Mouse (Mus musculus) spleen, adult 12 weeks (tissue): Measurements from ENCODE around the gene Wdfy4.

ENCODE experiments used
- DNase-seq: peaks from one replicate; pipeline ENCODE4 v3.0.0; 2022; ENCODE audit warnings: low spot score

The Wdfy4 gene

DNA sequence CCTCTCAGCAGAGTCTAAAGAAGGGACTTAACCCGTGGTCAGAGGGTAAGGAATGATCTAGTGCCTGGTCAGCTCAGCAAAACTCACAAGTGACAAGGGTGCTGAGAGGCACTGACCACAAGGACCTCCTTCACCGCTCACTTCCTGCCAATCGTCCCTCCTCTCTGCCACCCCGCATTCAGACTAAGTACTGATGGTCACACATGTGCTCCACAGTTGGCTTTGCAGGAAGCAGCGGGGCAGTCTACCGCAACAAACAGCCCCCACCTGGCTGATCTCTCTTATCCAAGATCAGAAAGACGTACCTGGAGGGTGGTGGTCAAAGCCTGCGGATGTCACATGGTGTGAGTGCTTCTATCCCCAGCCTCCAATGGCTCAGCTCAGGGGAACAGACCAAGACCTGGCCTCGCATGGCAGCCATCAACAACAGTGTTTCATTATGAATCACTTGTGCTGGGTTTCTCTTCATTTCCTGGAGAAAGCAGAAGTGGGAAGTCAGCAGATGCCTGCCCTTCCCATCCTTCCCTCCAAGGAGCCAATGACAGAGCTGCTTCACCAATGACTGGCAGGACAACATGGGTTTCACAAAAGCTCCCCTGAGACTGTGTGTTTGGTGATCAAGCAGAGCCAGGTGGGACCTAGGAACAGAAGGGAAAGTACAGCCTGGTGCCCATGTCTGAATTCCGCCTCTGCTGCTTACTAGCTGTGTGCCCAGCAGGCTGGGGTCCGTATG, at the start of gene Wdfy4:
Gene Wdfy4 (minus strand): TSS at position 441 of the 733 bp plus-strand sequence.
- peak; percentile 54 for DNase-seq

DNA sequence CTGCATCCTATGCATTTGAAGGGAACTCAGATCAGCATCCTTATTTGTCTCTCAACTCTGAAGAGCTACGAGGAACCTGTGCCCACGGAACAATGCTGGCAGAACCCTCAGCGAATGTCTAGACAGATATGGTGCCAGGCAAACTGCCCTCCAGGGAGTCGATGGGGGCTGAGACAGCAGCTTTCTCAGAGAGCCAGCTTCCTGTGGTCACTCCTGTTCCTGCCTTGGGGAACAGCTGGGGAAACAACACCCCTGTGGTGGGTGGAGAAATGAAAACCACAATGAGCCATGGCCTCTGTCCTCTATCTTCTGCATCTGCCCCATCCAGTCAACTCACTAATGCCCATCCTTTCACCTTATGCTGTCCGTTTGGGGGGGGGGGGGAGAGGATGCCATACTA, 46.7 kb upstream of the Wdfy4 start:
- DNase-seq = no peak

GRCm38 (mm10) chr14:33231311-33231710, 46.0 kb upstream of the Wdfy4 start:
- no peak for DNase-seq

- DNase-seq = no peak
Observed at GRCm38 (mm10) chr14:33230672-33231071, 45.4 kb upstream of the Wdfy4 start.

GRCm38 (mm10) chr14:33225235-33225634, 39.9 kb upstream of the Wdfy4 start:
- DNase-seq = no peak

DNA sequence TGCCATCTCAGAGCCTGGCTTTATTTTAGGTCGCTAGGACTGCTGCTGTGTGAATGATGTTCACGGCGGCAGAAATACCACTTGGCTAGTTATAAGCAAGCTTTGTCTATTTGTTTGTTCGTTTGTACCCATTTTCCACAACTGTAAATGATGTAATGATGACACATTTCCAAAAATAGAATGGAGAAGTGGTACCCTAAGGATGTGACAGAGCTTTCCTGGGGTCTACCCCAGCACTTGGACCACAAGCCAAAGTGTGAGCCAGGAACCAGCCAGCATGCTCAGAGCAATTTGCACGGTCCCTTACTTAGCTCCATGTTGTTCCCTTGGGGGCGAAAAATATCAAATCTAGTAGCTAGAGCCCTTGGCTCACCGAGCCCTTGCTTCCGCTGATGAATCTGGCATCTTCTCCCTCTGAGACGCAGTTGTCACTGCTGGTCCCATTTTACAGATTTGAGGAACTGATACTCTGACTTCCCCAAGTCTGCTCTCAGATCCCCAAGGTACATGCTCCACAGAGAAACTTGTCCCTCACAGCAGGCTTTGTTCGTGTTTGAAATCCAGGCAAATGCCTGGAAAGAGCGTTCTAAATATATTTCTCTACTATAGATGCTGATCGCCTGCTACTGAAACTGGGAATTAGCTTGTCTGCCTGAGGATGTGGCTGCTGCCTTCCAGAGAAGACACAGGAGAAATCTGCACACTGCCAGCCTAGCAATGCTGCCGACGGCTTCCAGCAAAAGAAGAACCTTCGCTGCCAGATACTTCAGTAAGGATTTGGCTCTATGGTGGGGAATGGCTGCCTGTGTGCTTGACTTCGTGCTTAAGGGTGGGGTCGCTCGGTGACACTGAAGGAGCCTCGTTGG, 31.3 kb upstream of the Wdfy4 start:
- no peak for DNase-seq

- DNase-seq = no peak
Observed at GRCm38 (mm10) chr14:33215163-33215562, 29.9 kb upstream of the Wdfy4 start.

- DNase-seq = no peak
Observed at GRCm38 (mm10) chr14:33214767-33215128, 29.4 kb upstream of the Wdfy4 start.

DNA sequence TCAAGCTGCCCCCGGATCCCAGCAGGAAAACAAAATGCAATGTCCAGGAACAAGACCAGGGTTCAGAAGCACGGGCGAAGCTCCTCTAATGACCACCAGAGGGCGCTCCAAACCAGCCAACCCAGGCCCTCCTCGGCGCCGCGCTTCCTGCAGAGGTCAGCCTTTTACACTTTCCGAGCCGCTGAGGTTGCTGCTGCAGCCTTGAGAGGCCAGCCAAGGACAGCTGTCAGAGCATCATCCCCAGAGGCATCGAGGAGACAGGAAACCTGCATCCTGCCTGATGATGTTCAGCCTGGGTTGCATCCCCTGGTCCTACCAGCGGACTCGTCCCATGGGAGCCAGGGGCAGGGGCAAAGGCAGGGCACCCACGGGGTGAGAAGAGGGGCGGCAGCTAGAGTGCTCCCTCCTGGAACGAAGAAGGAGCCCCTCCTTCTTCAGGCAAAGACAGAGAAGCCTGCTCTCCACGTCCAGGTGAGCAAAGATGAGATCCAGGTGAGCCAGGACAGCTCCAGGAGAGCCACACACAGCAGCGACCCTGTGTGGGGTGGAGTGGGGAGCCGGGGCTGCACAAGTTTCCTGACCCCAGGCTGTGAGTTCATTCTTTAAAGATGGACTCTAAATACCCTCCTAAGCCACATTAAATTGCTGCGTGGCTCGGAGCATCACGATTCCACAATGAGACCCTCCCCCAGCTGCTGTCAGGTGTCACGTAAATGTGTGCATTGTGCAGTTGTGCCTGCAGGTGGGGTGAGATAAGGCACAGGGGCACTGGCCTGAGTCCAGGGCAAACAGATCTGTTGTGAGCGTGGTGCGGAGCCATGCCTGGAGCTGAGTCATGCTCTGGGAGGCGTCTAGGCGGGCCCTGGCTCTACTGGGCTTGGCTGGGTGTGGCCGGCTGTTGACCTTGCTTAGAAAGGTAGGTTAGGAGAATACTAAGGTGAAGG, 28.8 kb upstream of the Wdfy4 start, which contains the start of gene Arhgap22:
Gene Arhgap22 (plus strand): TSS at position 204 of the 944 bp plus-strand sequence.
- peak; percentile 53 for DNase-seq

DNA sequence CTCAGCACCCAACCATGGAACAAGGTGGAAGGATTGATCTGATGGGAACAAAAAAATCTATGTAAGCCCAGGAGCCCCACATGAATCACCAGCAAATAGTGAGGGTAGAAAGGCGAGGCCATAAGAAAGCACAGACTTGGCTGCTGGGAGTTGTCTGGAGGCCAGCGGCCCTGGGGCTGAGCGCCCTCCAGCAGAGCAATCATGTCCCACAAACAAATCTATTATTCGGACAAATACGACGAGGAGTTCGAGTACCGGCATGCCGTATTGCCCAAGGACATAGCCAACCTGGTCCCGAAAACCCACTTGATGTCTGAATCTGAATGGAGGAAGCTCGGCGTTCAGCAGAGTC, 27.6 kb upstream of the Wdfy4 start:
- no peak for DNase-seq

- no peak for DNase-seq
Observed at GRCm38 (mm10) chr14:33212271-33212957, 27.1 kb upstream of the Wdfy4 start.

DNA sequence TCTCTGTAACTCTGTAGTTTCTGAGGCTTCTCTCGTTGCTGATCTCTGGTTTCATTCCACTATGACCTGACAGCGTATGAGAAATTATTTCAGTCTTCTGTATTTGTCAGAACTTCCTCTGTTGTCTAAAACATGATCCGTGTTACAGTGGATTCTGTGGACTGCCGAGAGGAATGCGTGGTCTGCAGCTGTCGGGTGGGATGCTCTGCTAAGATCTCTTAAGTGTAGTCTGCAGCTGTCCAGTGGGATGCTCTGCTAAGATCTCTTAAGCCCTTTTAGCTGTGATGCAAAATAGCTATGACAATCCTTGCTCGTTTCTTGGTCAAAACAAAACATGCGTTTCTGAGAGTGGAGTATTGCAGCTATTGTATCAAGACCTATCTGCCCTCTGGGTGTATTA, 25.5 kb upstream of the Wdfy4 start:
- no peak for DNase-seq

- no peak for DNase-seq
Observed at GRCm38 (mm10) chr14:33208331-33208730, 23.0 kb upstream of the Wdfy4 start.

DNA sequence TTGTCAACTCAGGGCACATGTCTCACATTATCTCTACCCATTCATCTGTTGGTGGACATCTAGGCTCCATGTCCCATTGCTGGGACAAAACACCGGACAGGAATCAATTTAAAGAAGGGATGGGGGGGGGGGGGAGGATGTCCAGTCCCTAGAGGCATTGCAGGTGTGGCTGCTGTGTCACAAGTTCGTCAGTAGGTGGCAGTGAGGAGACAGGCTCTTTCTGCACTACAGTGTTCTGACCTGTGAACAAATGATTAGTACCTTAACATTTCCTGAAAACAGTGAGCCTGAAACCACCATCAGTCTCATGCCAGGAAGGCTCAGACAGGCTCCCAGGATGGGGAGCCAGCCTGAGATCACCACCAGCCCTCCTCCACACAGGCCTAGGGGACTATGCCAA, 21.7 kb upstream of the Wdfy4 start:
- DNase-seq = no peak

- DNase-seq = no peak
Observed at GRCm38 (mm10) chr14:33205280-33205965, 20.1 kb upstream of the Wdfy4 start.

DNA sequence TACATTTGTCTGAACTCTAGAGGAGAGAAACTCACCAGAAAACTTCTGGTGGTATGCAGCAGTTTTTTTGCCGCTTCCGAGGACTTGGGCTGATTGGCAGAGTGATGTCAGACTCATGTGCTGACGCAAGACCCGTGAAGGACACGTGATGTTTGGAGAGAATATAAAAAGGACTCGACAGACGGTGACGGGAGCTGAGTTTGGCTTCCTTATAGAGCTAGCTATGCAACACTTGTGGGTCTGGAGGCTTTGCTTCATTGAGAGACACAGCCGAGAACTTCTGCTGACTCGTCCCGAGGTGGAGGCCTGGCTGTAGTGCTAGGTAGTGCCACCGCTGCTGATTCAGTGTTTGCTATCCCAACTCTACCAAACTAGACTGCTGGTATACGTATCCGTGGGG, 18.5 kb upstream of the Wdfy4 start:
- no peak for DNase-seq

- no peak for DNase-seq
Observed at GRCm38 (mm10) chr14:33202885-33203284, 17.6 kb upstream of the Wdfy4 start.

DNA sequence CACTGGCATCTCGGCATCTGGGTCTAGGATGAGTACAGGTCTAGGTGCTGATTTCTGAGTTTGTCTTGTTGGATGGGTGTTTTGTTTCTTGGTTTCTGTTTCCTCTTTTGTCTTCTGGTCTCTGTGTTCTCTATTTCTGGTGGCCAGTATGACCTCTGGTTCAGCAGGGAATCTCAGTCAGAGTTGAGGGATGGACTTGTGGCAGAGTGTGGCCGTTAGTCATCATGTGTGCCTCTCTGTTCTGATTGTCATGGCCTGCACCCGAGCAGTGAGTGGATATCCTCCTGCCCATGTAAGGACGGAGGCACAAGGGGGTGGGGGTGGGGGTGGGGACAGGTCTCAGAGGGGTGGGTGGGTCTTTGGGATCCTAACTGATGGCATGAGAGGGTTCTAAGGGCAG, 16.9 kb upstream of the Wdfy4 start:
- DNase-seq = no peak

DNA sequence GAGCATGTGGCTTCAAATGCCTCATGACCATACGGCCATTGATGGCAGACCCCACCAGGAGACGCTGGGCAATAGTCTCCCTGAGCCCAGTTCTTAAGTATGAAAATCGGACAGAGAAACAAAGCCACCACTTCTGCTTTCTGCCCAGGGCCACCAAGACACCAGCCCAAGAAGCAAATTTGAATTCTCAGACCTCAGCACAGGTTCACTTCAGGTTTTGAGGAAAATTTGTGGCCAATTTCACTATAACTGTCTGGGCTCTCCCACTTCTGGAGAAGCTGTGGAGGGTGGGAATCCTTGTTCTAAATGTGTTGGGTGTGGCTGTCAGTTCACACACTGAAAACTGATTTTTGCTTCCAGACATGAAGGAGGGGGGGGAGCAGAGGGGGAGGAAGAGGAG, 8.9 kb upstream of the Wdfy4 start:
- no peak for DNase-seq

DNA sequence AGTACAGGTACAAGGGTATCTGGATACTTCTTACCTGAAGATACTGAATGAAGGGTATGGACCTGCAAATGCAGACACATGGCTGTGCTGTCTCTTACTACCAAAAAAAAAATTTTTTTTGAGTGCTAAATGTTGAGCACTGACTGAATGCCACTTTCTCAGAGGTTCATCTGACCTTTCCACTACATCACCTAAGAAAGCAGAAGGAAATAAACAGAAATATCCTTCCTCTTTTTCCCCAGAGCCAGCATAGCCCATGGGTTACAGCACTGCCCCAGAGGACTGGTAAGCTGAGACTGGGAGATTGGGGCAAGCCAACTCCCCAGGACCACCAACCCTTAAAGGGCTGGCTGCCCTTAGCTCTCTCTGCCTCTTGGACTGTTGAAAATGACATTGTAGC, 8.5 kb upstream of the Wdfy4 start:
- no peak for DNase-seq

DNA sequence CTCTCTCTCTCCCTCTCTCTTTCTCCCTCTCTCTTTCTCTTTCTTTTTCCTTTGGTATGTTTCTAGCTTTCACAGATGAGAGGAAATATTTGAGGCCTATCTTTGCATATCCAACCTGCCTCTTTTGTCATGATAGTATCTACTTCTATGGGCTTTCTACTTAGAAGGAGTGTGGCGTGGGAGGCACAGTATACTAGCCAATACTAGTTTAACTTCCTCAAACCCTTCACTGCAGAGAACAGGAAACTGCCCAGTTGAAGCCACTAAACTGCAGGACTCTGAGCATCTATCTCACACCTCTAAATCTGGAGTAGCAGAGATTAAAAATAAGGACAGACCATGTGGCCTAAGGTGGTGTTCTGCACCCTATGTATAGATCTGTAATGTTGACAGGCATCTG, 5.3 kb upstream of the Wdfy4 start:
- DNase-seq = no peak
